Mouse (Mus musculus): ENCODE results near the gene Mr1. TPM values are rescaled to one million over a fixed set of nuclear protein-coding genes. Genes with fewer than 3 reads are reported as not detected.

The Mr1 gene
- total RNA-seq, 1 experiment from 2014 or later: 6.9 TPM

GRCm38 (mm10) chr1:155077675-155078074 is 68.9 kb downstream of the Mr1 start:
- ATAC-seq (replicated peaks; ENCODE audit: low read depth, poor library complexity, severe bottlenecking): no peak

Other genes starting within 250 kb of the Mr1 start
- gene Ier5, start 47.2 kb downstream of the Mr1 start, total RNA-seq (2017): 10.0 and 14.7 TPM in 2 replicates
- 24.5 and 32.6 TPM in 2 replicates for gene Stx6, start 11.9 kb upstream of the Mr1 start, total RNA-seq (2017)
- not detected in 2 replicates for gene BC034090, start 97.6 kb upstream of the Mr1 start, total RNA-seq (2017)

Data from common myeloid progenitor, adult 5-6 weeks (primary cell).